Mouse (Mus musculus) thymus, postnatal 10 days (tissue): Measurements from ENCODE around the gene Vps16.

ENCODE experiments used
- DNase-seq, 2 experiments: peaks; one replicate each; pipeline ENCODE4 v3.0.0; 2021; ENCODE audit warnings: low spot score in 2 of 2

The Vps16 gene

GRCm38 (mm10) chr2:130457871-130458270, 33.7 kb downstream of the Vps16 start:
- DNase-seq, result no peak

- no peak for DNase-seq
These were observed 35.4 kb downstream of the Vps16 start for GRCm38 (mm10) chr2:130459576-130459975.

- no peak for DNase-seq
These were observed 37.3 kb downstream of the Vps16 start for GRCm38 (mm10) chr2:130461287-130462071.

GRCm38 (mm10) chr2:130466438-130466837, 42.3 kb downstream of the Vps16 start:
- DNase-seq, result no peak

- DNase-seq, result no peak
These were observed 45.2 kb downstream of the Vps16 start for GRCm38 (mm10) chr2:130469366-130469765.

- no peak for DNase-seq
These were observed 45.8 kb downstream of the Vps16 start for GRCm38 (mm10) chr2:130469935-130470334.

GRCm38 (mm10) chr2:130472908-130473510, 48.9 kb downstream of the Vps16 start:
- DNase-seq, result no peak

GRCm38 (mm10) chr2:130475764-130476163, 51.6 kb downstream of the Vps16 start:
- DNase-seq, result no peak

GRCm38 (mm10) chr2:130476666-130477297, 52.6 kb downstream of the Vps16 start:
- DNase-seq, result no peak

- DNase-seq, result no peak
These were observed 58.0 kb downstream of the Vps16 start for GRCm38 (mm10) chr2:130482177-130482576.

GRCm38 (mm10) chr2:130482700-130483099, 58.6 kb downstream of the Vps16 start:
- DNase-seq, result no peak

- DNase-seq, result no peak
These were observed 60.1 kb downstream of the Vps16 start for GRCm38 (mm10) chr2:130484206-130484605.

GRCm38 (mm10) chr2:130488002-130488401, 63.9 kb downstream of the Vps16 start:
- no peak for DNase-seq

GRCm38 (mm10) chr2:130488600-130488999, 64.5 kb downstream of the Vps16 start:
- DNase-seq, result no peak

- no peak for DNase-seq
These were observed 67.0 kb downstream of the Vps16 start for GRCm38 (mm10) chr2:130491162-130491561.

- no peak for DNase-seq
These were observed 67.4 kb downstream of the Vps16 start for GRCm38 (mm10) chr2:130491587-130491986.
